7 mouse cellular contexts compared by ENCODE assay signal in genomic region chr17:25823452-25823851, GRCm38 (mm10). TPM values are rescaled to one million over a fixed set of nuclear protein-coding genes. Genes with fewer than 3 reads are reported as not detected.
DNase-seq lines count a peak whose midpoint lies in the region; ATAC-seq and TF ChIP-seq lines count a peak whose summit lies in the region.

Gene Wdr24 (plus strand): TSS chr17:25823627.

- peak within 1 kb of the TSS; percentile 31; the same call in 1 of the 2 replicates for H3K27ac ChIP-seq in cerebellum, adult 2 months (ENCODE audit: insufficient read depth, low read length)
- peak within 1 kb of the TSS; percentile 66 for H3K27ac ChIP-seq in forebrain, postnatal 0 days (ENCODE audit: low read depth, low read length)
- peak within 1 kb of the TSS; percentile 68 for H3K27ac ChIP-seq in hindbrain, embryonic 15.5 days (replicated peaks)

- H3K27me3 ChIP-seq in cerebellum, adult 2 months (ENCODE audit: control insufficient read depth, insufficient read depth, low read length), result no peaks in the 10 kb centered on the region
- no peaks in the 10 kb centered on the region for H3K27me3 ChIP-seq in forebrain, postnatal 0 days (ENCODE audit: insufficient read depth, low read length)
- no peaks in the 10 kb centered on the region; the same call in 1 of the 2 replicates for H3K27me3 ChIP-seq in hindbrain, embryonic 15.5 days

- TF ChIP-seq POLR2A in cerebellum, adult 2 months (IDR thresholded peaks at IDR 0.05; ENCODE audit: borderline replicate concordance, insufficient read depth, low read length), result peak; percentile 77; the same call in 1 of the 2 replicates

- H3K9me3 ChIP-seq in forebrain, postnatal 0 days (ENCODE audit: low read length), result no peaks in the 10 kb centered on the region
- H3K9me3 ChIP-seq in hindbrain, embryonic 15.5 days, result no peaks in the 10 kb centered on the region

- ATAC-seq in forebrain, postnatal 0 days, result peak; percentile 95
- ATAC-seq in hindbrain, embryonic 15.5 days (ENCODE audit: low FRiP score, low read depth), result peak; percentile 55

- under 1% methylated on average over 18 of the region's 18 CpGs for WGBS in cerebellum, adult 2 months
- 0% methylated on average over 18 of the region's 18 CpGs for WGBS in forebrain, postnatal 0 days
- WGBS in hindbrain, embryonic 15.5 days, result under 1% methylated on average over 18 of the region's 18 CpGs

- peak within 1 kb of the TSS; percentile 80 for H3K4me3 ChIP-seq in cerebellum, adult 2 months (replicated peaks; ENCODE audit: insufficient read depth, low read depth, low read length)
- peak within 1 kb of the TSS; percentile 52 for H3K4me3 ChIP-seq in forebrain, postnatal 0 days (ENCODE audit: low read depth, low read length)
- H3K4me3 ChIP-seq in hindbrain, embryonic 15.5 days, result peak within 1 kb of the TSS; percentile 57

- DNase-seq in T-cell, adult 2 months (ENCODE audit: low spot score), result peak; percentile 82
- peak; percentile 85 to 86 for DNase-seq in cerebellum, adult 2 months
- peak; percentile 93 for DNase-seq in forebrain, postnatal 0 days
- peak; percentile 74 to 83 for DNase-seq in layer of hippocampus, postnatal 36 days
- peak; percentile 89 for DNase-seq in lung, postnatal 36 days
- peak; percentile 89 to 90 for DNase-seq in right cerebral cortex, postnatal 10 days (ENCODE audit: low spot score in 2 of 2)

- peaks cover 12% of the 10 kb centered on the region for H3K4me1 ChIP-seq in cerebellum, adult 2 months (ENCODE audit: control insufficient read depth, insufficient read depth, low read length)
- peaks cover 16% of the 10 kb centered on the region for H3K4me1 ChIP-seq in forebrain, postnatal 0 days (ENCODE audit: insufficient read depth)
- H3K4me1 ChIP-seq in hindbrain, embryonic 15.5 days (replicated peaks), result peaks cover 53% of the 10 kb centered on the region

- TF ChIP-seq CTCF in cerebellum, adult 2 months (IDR thresholded peaks at IDR 0.05; ENCODE audit: borderline replicate concordance, insufficient read depth, low read depth, low read length), result no peak
- TF ChIP-seq CTCF in forebrain, postnatal 0 days (IDR thresholded peaks at IDR 0.05; ENCODE audit: low read depth), result no peak

- H3K4me2 ChIP-seq in forebrain, postnatal 0 days (ENCODE audit: low read depth), result peak within 1 kb of the TSS; percentile 96
- peak within 1 kb of the TSS; percentile 91 for H3K4me2 ChIP-seq in hindbrain, embryonic 15.5 days

- peak within 1 kb of the TSS; percentile 69 for H3K9ac ChIP-seq in forebrain, postnatal 0 days
- peak within 1 kb of the TSS; percentile 73 for H3K9ac ChIP-seq in hindbrain, embryonic 15.5 days

- H3K36me3 ChIP-seq in forebrain, postnatal 0 days (ENCODE audit: insufficient read depth), result peaks cover 36% of the 10 kb centered on the region
- H3K36me3 ChIP-seq in hindbrain, embryonic 15.5 days, result peaks cover 22% of the 10 kb centered on the region

RNA-seq across cellular contexts. Expression of gene Wdr24, which starts in this region (rescaled TPM):
- 32.8 and 34.2 TPM in 2 replicates for polyA plus RNA-seq in cerebellum, adult 2 months (2012; rRNA removed)
- 36.5 and 37.5 TPM in 2 replicates for total RNA-seq in forebrain, postnatal 0 days (2014; rRNA removed)
- polyA plus RNA-seq in forebrain, postnatal 0 days (2015; fragmentation: Nextera tagmentation; extraction: Ambion mirVana), result 23.2 and 24.5 TPM in 2 replicates
- 27.3 and 28.2 TPM in 2 replicates for polyA plus RNA-seq in hindbrain, embryonic 15.5 days (2015; fragmentation: Nextera tagmentation; extraction: Ambion mirVana)
- 10 to 100 TPM; 25.4 to 27.3 TPM for total RNA-seq in layer of hippocampus, postnatal 36 days (2021)

Comparison
In these comparisons a context has a peak if more than half of its experiments do, and no peak if none do; other contexts are left out.
1. Peak in every context shown above with its lines: DNase-seq, ATAC-seq, H3K4me3 ChIP-seq and H3K27ac ChIP-seq.